Mouse (Mus musculus) heart, postnatal 0 days (tissue): ENCODE measurements around the gene Znrf3. TPM values are rescaled to one million over a fixed set of nuclear protein-coding genes. Genes with fewer than 3 reads are reported as not detected.

Experiments
- ATAC-seq: fragments of 200-750 bp; cut with Nextera tagmentation; 2 replicates; pipeline ENCODE4 v1.8.0; 2017; ENCODE audit warnings: low read depth, moderate number of reproducible peaks, moderate library complexity; ENCODE audit not compliant: insufficient read depth
- DNase-seq: peaks from one replicate; pipeline ENCODE4 v3.0.0-alpha.2; 2016; ENCODE audit warnings: low spot score
- H3K27ac ChIP-seq: fragments of 300-500 bp; sonication (generic); 2 replicates; pipeline ENCODE4 v1.5.1; 2014; ENCODE audit warnings: low read depth, mild to moderate bottlenecking
- H3K27me3 ChIP-seq: fragments of 300-500 bp; sonication (generic); 2 replicates; pipeline ENCODE4 v1.6.1; 2014; ENCODE audit warnings: low read length, mixed read lengths; ENCODE audit not compliant: control insufficient read depth, insufficient read depth
- H3K36me3 ChIP-seq: fragments of 300-500 bp; sonication (generic); replicated peaks from 2 replicates; pipeline ENCODE4 v1.6.1; 2014; ENCODE audit warnings: low read length, mixed read lengths; ENCODE audit not compliant: control insufficient read depth, insufficient read depth
- H3K4me1 ChIP-seq: fragments of 300-500 bp; sonication (generic); 2 replicates; pipeline ENCODE4 v1.6.1; 2014; ENCODE audit warnings: antibody characterized with exemption; ENCODE audit not compliant: control insufficient read depth, insufficient read depth
- H3K4me2 ChIP-seq: fragments of 300-500 bp; sonication (generic); 2 replicates; pipeline ENCODE4 v1.6.1; 2014; ENCODE audit warnings: low read depth, mild to moderate bottlenecking, low read length, moderate library complexity
- H3K4me3 ChIP-seq: fragments of 300-500 bp; sonication (generic); 2 replicates; pipeline ENCODE4 v1.5.1; 2014; ENCODE audit warnings: low read depth, low read length
- H3K9ac ChIP-seq: fragments of 300-500 bp; sonication (generic); replicated peaks from 2 replicates; pipeline ENCODE4 v1.6.1; 2014; ENCODE audit warnings: low read depth, low read length, mixed read lengths
- H3K9me3 ChIP-seq: fragments of 300-500 bp; sonication (generic); replicated peaks from 2 replicates; pipeline ENCODE4 v1.6.1; 2016; ENCODE audit warnings: low read length; ENCODE audit not compliant: control insufficient read depth
- CTCF ChIP-seq: IDR thresholded peaks from 2 replicates; pipeline ENCODE4 v1.5.1; 2016; ENCODE audit warnings: antibody characterized with exemption, control low read depth, low read depth
- EP300 ChIP-seq: IDR thresholded peaks from 2 replicates; pipeline ENCODE4 v1.6.1; 2016; ENCODE audit warnings: antibody characterized with exemption, low read depth
- WGBS: fragments of 180-500 bp; shearing (Covaris S2); extraction: QIAGEN DNeasy Blood & Tissue Kit; methylation state at CpG from one replicate; pipeline ENCODE4 v1.1.7; 2014; 5-methylcytosine and 5-hydroxymethylcytosine counted together
- polyA plus RNA-seq: library from polyadenylated mRNA; unstranded; fragments of >200 nt; fragmentation: Nextera tagmentation; extraction: Ambion mirVana; gene quantifications from 2 replicates; pipeline ENCODE4 v1.2.1, GENCODE M21; 2015
- total RNA-seq: library from RNA; depleted of rRNA; stranded (reverse); fragments of >200 nt; gene quantifications from 2 replicates; pipeline ENCODE4 v1.2.3, GENCODE M21; 2014; ENCODE audit warnings: low replicate concordance

Znrf3 gene
- total and polyA plus RNA-seq, 2 experiments from 2014 or later: 6.4 to 7.0 TPM

DNA sequence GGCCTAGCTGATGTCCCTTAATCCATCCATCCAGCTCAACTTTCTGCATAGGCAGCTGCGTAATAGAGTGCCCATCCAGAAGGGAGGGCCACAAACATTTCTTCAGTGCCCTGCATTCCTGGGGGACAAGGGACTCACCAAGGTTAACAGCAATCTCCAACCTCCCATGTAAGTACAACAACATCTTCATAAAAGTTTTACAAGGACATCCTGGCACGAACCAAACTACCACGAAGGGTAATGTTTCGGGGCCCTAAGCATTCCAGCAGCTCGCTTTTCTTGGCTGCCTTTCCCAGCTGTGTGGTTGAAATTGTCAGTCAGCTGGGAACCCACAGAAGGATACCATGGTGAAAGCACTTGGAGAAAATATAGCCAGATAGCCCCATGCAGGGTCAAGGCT, 63.4 kb downstream of the Znrf3 start:
- H3K36me3 ChIP-seq: no peaks in the 10 kb centered on the region
- H3K9me3 ChIP-seq: no peaks in the 10 kb centered on the region
- no peak for TF ChIP-seq EP300
- no peak overlapping the region for H3K4me2 ChIP-seq
- 44% methylated on average over 5 of the region's 5 CpGs for WGBS
- ATAC-seq (peak; percentile 41; the same call in 1 of the 2 replicates), DNase-seq (no peak)
- H3K27me3 ChIP-seq: no peaks in the 10 kb centered on the region
- H3K27ac ChIP-seq: peak overlapping the region; percentile 65
- no peak overlapping the region for H3K9ac ChIP-seq
- no peak overlapping the region for H3K4me3 ChIP-seq
- H3K4me1 ChIP-seq: peaks cover 22% of the 10 kb centered on the region

DNA sequence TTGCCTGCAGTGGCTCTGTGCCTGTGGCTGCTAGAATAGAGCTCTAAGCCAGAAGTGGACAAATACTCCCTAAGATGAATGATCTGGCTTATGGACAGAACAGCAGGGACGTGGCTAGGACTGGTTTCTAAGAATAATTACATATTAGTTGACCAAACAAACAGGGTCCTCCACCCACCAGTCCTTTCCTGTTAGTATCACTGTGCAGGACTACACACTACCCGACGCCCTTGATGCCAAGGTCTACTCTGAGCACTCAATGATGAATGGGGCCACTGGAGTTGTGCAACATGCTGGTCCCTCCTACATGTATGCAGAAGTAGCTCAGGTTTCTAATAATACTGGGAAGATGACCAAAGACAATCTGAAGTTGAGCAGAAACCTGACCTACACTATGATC, 64.4 kb downstream of the Znrf3 start:
- Histone ChIP-seq H3K4me2 (no peak overlapping the region), H3K4me1 (peaks cover 22% of the 10 kb centered on the region), H3K4me3 (no peak overlapping the region), H3K9ac (no peak overlapping the region), H3K36me3 (no peaks in the 10 kb centered on the region), H3K27me3 (no peaks in the 10 kb centered on the region), H3K27ac (0 out of 2 replicates have a peak overlapping the region, but pooled peaks have one; percentile 5), H3K9me3 (no peaks in the 10 kb centered on the region)
- DNase-seq (no peak), ATAC-seq (no peak)
- no peak for TF ChIP-seq CTCF
- no peak for TF ChIP-seq EP300
- WGBS: 71% methylated on average over 3 of the region's 3 CpGs

DNA sequence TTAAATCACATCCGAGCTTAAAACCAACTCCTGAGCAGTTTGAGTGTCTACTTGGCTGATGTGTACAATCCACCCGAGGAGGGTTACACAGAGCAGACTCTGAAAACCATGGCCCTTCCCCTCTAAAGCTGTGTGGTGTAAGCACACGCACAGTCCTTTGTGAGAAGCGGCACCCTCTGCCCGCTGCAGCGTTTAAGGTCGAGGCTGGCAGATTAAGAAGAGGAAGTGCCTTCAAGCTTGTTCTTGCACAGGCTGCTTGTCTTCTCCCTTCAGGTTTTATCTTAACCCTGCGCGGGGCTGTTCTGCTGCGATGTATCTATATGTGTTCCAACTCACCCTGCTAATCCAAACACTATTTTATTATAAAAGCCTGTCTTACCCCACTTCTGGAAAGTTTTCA, 75.5 kb downstream of the Znrf3 start:
- Histone ChIP-seq H3K9me3 (no peaks in the 10 kb centered on the region), H3K27me3 (no peaks in the 10 kb centered on the region), H3K9ac (no peak overlapping the region), H3K27ac (no peak overlapping the region), H3K4me1 (peaks cover 8% of the 10 kb centered on the region; the same call in 1 of the 2 replicates), H3K4me2 (no peak overlapping the region), H3K4me3 (no peak overlapping the region), H3K36me3 (no peaks in the 10 kb centered on the region)
- DNase-seq (no peak), ATAC-seq (no peak)
- WGBS: 40% methylated on average over 10 of the region's 10 CpGs
- TF ChIP-seq CTCF (no peak), EP300 (no peak)

DNA sequence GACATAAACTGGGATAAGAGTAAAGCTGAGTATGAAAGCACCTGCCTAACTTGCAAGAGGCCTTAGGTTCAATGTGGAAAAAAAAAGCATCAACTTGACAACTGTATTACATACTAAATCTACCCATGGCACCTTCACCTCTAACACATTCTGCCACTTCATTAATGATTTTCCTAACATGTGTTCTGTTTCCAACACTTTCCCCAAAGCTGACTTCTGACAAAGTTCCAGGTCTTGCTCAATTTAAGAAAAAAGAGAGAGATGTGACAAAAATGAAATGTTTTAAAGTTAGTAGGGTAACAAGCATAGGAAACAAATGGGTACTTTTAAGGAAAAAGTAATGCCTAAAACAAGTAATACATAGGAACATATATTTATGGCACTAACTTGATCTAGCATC, 76.2 kb downstream of the Znrf3 start:
- TF ChIP-seq CTCF: no peak
- no peak for TF ChIP-seq EP300
- Histone ChIP-seq H3K27me3 (no peaks in the 10 kb centered on the region), H3K4me3 (no peak overlapping the region), H3K4me1 (peaks cover 8% of the 10 kb centered on the region; the same call in 1 of the 2 replicates), H3K9me3 (no peaks in the 10 kb centered on the region), H3K27ac (no peak overlapping the region), H3K36me3 (no peaks in the 10 kb centered on the region), H3K9ac (no peak overlapping the region), H3K4me2 (no peak overlapping the region)
- ATAC-seq (no peak), DNase-seq (no peak)

DNA sequence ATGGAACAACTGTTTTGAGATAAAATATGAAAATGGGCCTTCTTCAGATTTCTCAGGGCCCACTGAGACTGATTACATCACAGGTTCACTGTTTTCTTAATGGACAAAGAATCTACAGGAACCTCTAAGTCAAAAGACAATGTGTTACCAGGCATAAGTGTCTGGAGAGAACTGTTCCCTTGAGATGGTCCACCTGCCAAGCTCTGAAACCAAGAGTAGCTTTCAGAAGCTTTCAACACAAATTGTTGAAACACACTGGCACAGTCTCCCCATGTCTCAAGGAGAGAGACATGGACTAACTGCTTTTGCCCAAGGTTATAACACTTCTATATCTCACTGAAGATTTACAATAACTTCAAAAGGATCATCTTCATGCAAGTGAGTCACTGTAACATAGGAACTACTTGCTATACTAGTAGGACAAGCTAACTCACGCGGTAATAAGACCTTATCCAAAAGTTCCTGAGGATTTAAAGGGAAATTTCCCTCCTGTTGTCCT, 89.3 kb downstream of the Znrf3 start:
- H3K9me3 ChIP-seq: no peaks in the 10 kb centered on the region
- no peak overlapping the region for H3K4me2 ChIP-seq
- DNase-seq (no peak), ATAC-seq (no peak)
- peaks cover 15% of the 10 kb centered on the region for H3K4me1 ChIP-seq
- no peaks in the 10 kb centered on the region for H3K36me3 ChIP-seq
- H3K9ac ChIP-seq: no peak overlapping the region
- WGBS: 95% methylated on average over 2 of the region's 2 CpGs
- H3K27me3 ChIP-seq: no peaks in the 10 kb centered on the region
- TF ChIP-seq EP300: no peak
- TF ChIP-seq CTCF: no peak
- no peak overlapping the region for H3K27ac ChIP-seq
- H3K4me3 ChIP-seq: no peak overlapping the region

DNA sequence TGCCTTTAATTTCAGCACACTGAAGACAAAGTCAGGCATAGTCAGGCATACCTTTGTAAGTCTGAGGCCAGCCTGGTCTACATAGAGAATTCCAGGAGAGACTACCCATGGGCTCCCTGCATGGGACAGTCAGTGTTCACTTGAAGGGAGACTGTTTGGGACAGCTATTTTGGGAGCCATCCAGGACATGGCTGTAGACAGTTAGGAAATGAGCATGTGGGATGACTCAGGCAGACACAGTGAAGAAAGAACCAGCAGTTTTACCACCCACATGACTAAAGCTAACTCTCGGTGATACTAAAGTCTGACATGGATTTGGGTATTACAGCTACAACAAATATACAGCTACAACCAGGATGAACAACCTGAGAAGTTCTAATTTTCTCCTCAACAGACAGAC, 89.9 kb downstream of the Znrf3 start:
- Histone ChIP-seq H3K9ac (no peak overlapping the region), H3K36me3 (no peaks in the 10 kb centered on the region), H3K9me3 (no peaks in the 10 kb centered on the region), H3K4me1 (peaks cover 15% of the 10 kb centered on the region), H3K27ac (peak overlapping the region; percentile 55), H3K4me3 (no peak overlapping the region), H3K4me2 (no peak overlapping the region), H3K27me3 (no peaks in the 10 kb centered on the region)
- peak; percentile 56 for DNase-seq
- no peak for TF ChIP-seq EP300
- no peak for TF ChIP-seq CTCF
- ATAC-seq: peak; percentile 64; the same call in 1 of the 2 replicates
- WGBS: 33% methylated on average over 1 of the region's 1 CpGs
